Mouse (Mus musculus) layer of hippocampus, adult 9-10 months (tissue): ENCODE results near the gene Olfr1446.

Experiments used
- DNase-seq: peaks from one replicate; pipeline ENCODE4 v3.0.0; 2022; ENCODE audit warnings: low spot score

The Olfr1446 gene

DNA sequence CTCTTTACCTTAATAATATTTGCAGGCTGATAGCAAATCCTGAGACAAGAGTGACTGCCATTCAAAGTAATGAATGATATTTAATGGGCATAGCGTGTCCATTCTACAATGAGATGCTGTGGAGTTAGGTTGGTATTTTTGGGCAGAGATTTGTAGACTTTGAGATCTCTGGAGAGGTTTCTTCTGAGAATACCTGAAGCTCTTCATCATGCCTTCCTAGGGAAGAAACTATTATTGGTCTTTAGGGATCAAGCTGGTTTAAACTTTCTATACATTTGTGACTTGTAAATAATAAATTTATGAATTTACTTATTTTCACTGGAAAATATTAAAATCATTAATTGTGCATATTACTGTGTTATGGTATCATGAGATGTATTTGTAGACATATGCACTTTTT lies at the start of gene Olfr1446:
TSS of gene Olfr1446 (minus strand) at position 101 of the 400 bp plus-strand sequence.
- DNase-seq, result no peak

DNA sequence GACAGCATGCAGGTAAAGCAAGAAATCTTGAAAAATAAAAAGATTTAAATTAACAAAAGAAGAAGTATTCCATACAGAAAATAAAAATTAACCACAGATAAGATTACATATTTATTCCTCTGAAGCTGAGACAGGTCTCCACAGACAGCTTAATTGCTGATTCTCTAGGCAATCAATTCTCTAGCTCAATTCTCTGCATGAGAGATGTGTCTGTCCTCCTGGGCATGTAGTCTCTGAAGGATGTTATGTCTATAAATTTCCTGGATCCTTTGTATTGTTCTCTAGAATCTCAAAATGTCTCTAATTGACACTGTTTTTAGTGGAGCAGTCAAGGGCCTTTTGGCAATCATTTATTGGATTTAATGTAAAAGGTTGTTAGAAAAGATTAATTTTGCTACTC lies 37.2 kb upstream of the Olfr1446 start, which contains the start of gene Olfr1449:
TSS of gene Olfr1449 (plus strand) at position 301 of the 400 bp plus-strand sequence.
- DNase-seq, result no peak

DNA sequence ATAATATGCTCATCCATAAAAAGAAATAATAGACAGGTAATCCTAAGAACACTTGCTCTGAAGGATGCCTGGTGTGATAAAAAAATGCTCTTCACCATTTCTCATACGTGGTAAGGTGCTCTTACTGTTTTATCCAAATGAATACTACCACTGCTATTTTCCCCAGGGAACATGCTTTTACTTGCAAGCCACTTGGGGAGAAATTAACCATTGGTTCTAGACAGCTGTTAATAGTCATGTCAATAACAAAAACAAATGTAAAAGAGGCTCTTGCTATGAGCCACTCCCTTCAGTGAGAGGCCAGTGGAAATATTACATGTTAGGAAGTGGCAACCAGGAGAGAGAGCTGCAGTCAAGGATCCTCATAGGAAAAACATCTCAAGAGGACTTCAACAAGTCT lies 31.0 kb upstream of the Olfr1446 start, which contains the start of gene Olfr1448:
TSS of gene Olfr1448 (minus strand) at position 101 of the 400 bp plus-strand sequence.
- DNase-seq, result no peak

DNA sequence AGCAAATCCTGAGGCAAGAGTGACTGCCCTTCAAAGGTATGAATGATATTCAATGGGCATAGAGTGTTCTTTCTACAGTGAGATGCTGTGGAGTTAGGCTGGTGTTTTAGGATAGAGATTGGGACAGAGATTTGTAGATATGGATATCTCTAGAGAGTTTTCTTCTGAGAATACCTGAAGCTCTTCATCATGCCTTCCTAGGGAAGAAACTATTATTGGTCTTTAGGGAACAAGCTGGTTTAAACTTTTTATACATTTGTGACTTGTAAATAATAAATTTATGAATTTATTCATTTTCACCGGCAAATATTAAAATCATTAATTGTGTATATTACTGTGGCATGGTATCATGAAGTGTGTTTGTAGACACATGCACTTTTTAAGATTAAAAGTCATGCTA lies 10.3 kb upstream of the Olfr1446 start, which contains the start of gene Olfr1447:
TSS of gene Olfr1447 (minus strand) at position 101 of the 400 bp plus-strand sequence.
- no peak for DNase-seq

DNA sequence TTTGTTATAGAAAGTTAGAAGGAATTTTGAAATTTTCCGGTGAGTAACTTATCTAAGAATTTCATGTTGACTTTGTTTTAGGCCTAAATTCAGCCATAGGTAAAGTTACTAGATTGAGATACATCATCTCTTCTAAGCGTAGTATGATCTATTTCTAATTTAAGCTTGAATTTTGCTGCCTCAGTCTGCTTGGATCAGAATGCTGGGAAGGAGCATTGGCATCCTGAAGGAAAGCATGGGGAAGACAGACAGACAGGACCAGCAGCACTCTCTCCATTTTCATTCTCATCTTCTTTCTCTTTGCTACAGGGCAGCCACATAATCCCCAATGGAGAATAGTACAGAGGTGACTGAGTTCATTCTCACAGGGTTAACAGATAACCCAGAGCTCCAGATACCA lies 9.8 kb downstream of the Olfr1446 start, which contains the start of gene Olfr1445:
TSS of gene Olfr1445 (plus strand) at position 301 of the 400 bp plus-strand sequence.
- no peak for DNase-seq

DNA sequence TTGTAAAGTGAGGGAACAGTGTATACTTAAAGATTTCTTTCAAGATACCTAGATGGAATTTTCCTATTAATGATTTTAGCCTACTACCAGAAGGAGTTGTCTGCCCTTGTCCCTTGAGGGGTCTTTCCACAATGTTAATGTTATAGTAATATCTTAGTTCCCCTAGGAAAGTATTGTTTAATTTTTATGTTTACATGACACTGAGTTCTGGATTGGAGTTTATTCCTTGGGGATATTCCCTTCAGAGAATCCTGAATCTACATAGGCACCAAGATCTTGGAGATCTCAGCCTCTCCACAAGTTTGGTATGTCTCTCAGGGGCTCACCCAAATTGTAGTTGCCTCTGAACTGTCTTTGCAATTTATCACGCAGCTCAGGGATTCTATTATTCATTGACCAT lies 36.3 kb downstream of the Olfr1446 start, which contains the start of gene Olfr1444:
TSS of gene Olfr1444 (plus strand) at position 301 of the 400 bp plus-strand sequence.
- DNase-seq, result no peak

DNA sequence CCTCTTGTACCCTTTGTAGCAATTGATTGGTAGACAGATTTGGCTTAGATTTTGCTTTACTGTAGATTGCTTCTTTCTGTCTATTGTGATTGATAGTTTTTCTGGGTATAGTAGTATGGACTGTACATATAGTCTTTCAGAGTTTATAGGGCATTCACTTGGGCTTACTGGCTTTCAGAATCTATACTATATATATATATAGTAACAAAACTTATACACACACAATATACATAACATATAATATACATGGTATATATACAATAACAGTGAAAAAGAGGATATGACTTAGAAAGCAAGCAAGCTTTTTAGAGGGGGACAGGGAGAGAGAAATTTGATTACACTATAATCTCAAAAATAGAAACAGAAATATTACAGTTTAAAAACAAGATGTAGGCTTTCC lies 46.9 kb downstream of the Olfr1446 start, which contains the start of gene Gm5244:
TSS of gene Gm5244 (plus strand) at position 301 of the 400 bp plus-strand sequence.
- DNase-seq, result no peak

DNA sequence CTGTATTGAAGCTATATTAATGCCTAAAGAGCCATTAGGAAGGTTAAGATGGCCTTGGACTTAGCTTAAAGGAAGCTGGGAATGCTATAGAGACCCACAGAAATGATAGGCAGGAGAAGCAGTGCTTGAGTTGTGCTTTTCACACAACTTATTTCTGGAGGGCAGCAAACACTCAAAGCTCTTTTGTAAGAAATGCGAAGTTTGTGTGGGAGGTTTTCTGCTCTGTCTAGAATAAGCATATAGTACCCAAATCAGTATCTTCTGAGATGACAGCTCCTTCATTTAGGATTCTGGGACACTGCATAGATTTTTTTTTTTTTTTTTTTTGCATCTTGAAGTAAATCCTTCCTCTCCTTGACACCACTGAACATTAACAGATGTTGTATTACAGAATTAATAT lies 54.8 kb downstream of the Olfr1446 start:
- DNase-seq, result no peak
